ENCODE assay signal across 8 mouse cellular contexts in genomic region chr9:74974758-74975157, GRCm38 (mm10). TPM values are rescaled to one million over a fixed set of nuclear protein-coding genes. Genes with fewer than 3 reads are reported as not detected.
DNase-seq lines count a peak whose midpoint lies in the region; ATAC-seq and TF ChIP-seq lines count a peak whose summit lies in the region.

No protein-coding gene starts in this region.

- TF ChIP-seq CTCF in kidney, adult 2 months (conservative IDR thresholded peaks at IDR 0.05; ENCODE audit: insufficient read depth, insufficient read length, low read depth, low read length): no peak
- no peak for TF ChIP-seq CTCF in brain, embryonic 14.5 days (IDR thresholded peaks at IDR 0.05; ENCODE audit: borderline replicate concordance, extremely low read depth, insufficient read depth, insufficient read length)
- no peak for TF ChIP-seq CTCF in stomach, postnatal 0 days (IDR thresholded peaks at IDR 0.05; ENCODE audit: low read depth)

- H3K27me3 ChIP-seq in kidney, adult 2 months (replicated peaks; ENCODE audit: control insufficient read depth, insufficient read depth, low read length): no peaks in the 10 kb centered on the region
- no peaks in the 10 kb centered on the region for H3K27me3 ChIP-seq in forebrain, embryonic 16.5 days (replicated peaks; ENCODE audit: control insufficient read depth, insufficient read depth, low read length)
- H3K27me3 ChIP-seq in hindbrain, embryonic 16.5 days (replicated peaks; ENCODE audit: control insufficient read depth, insufficient read depth, low read length): no peaks in the 10 kb centered on the region
- H3K27me3 ChIP-seq in stomach, postnatal 0 days (ENCODE audit: control insufficient read depth, insufficient read depth, low read length): no peaks in the 10 kb centered on the region

- TF ChIP-seq EP300 in stomach, postnatal 0 days (optimal IDR thresholded peaks at IDR 0.05): no peak

- no peak for TF ChIP-seq POLR2A in kidney, adult 2 months (IDR thresholded peaks at IDR 0.05; ENCODE audit: low read depth, low read length)
- no peak for TF ChIP-seq POLR2A in brain, embryonic 14.5 days (IDR thresholded peaks at IDR 0.05; ENCODE audit: borderline replicate concordance, extremely low read depth, insufficient read depth, insufficient read length, poor library complexity, severe bottlenecking)

- no peaks in the 10 kb centered on the region for H3K36me3 ChIP-seq in kidney, adult 2 months (ENCODE audit: control insufficient read depth, insufficient read depth, low read length)
- no peaks in the 10 kb centered on the region for H3K36me3 ChIP-seq in forebrain, embryonic 16.5 days (ENCODE audit: control insufficient read depth, insufficient read depth)
- H3K36me3 ChIP-seq in hindbrain, embryonic 16.5 days (ENCODE audit: control insufficient read depth, insufficient read depth, low read length): no peaks in the 10 kb centered on the region
- no peaks in the 10 kb centered on the region for H3K36me3 ChIP-seq in stomach, postnatal 0 days (ENCODE audit: control insufficient read depth, insufficient read depth, low read length)

- peak overlapping the region; percentile 29 for H3K4me2 ChIP-seq in forebrain, embryonic 16.5 days (ENCODE audit: low read length)
- H3K4me2 ChIP-seq in hindbrain, embryonic 16.5 days (ENCODE audit: low read length): peak overlapping the region; percentile 53
- H3K4me2 ChIP-seq in stomach, postnatal 0 days (replicated peaks; ENCODE audit: low read depth): peak overlapping the region; percentile 29; the same call in 1 of the 2 replicates

- H3K4me3 ChIP-seq in kidney, adult 2 months (ENCODE audit: insufficient read depth, low read depth, low read length): no peak overlapping the region
- no peak overlapping the region for H3K4me3 ChIP-seq in forebrain, embryonic 16.5 days (replicated peaks; ENCODE audit: low read length)
- H3K4me3 ChIP-seq in hindbrain, embryonic 16.5 days (ENCODE audit: low read length): no peak overlapping the region
- H3K4me3 ChIP-seq in stomach, postnatal 0 days (ENCODE audit: low read depth, low read length): no peak overlapping the region

- no peaks in the 10 kb centered on the region for H3K9me3 ChIP-seq in forebrain, embryonic 16.5 days (ENCODE audit: control insufficient read depth, low read length)
- H3K9me3 ChIP-seq in hindbrain, embryonic 16.5 days (ENCODE audit: control insufficient read depth, low read length): no peaks in the 10 kb centered on the region
- H3K9me3 ChIP-seq in stomach, postnatal 0 days (ENCODE audit: control insufficient read depth, low read length): no peaks in the 10 kb centered on the region

- peaks cover 33% of the 10 kb centered on the region for H3K4me1 ChIP-seq in kidney, adult 2 months (ENCODE audit: control insufficient read depth, insufficient read depth, low read length)
- peaks cover 32% of the 10 kb centered on the region for H3K4me1 ChIP-seq in forebrain, embryonic 16.5 days (replicated peaks; ENCODE audit: control insufficient read depth, insufficient read depth, low read length)
- H3K4me1 ChIP-seq in hindbrain, embryonic 16.5 days (ENCODE audit: control insufficient read depth, insufficient read depth, low read depth, low read length): peaks cover 30% of the 10 kb centered on the region
- peaks cover 9% of the 10 kb centered on the region; the same call in 1 of the 2 replicates for H3K4me1 ChIP-seq in stomach, postnatal 0 days (replicated peaks; ENCODE audit: control insufficient read depth, insufficient read depth)

- H3K27ac ChIP-seq in kidney, adult 2 months (ENCODE audit: insufficient read depth, low read depth, low read length): peak overlapping the region; percentile 93
- peak overlapping the region; percentile 99; the same call in 1 of the 2 replicates for H3K27ac ChIP-seq in forebrain, embryonic 16.5 days (ENCODE audit: low read length)
- peak overlapping the region; percentile 95 for H3K27ac ChIP-seq in hindbrain, embryonic 16.5 days (ENCODE audit: low read depth, low read length)
- peak overlapping the region; percentile 88 for H3K27ac ChIP-seq in stomach, postnatal 0 days (replicated peaks)

- H3K9ac ChIP-seq in forebrain, embryonic 16.5 days (replicated peaks; ENCODE audit: low read depth, low read length): peak overlapping the region; percentile 39
- peak overlapping the region; percentile 50 for H3K9ac ChIP-seq in hindbrain, embryonic 16.5 days (ENCODE audit: low read depth, low read length)
- H3K9ac ChIP-seq in stomach, postnatal 0 days (ENCODE audit: low read length): peak overlapping the region; percentile 18; the same call in 1 of the 2 replicates

- no peak for DNase-seq in kidney, adult 2 months
- no peak for DNase-seq in kidney, adult 18-20 months
- peak; percentile 87 for DNase-seq in brain, embryonic 14.5 days (ENCODE audit: low read depth)
- DNase-seq in lung, postnatal 14 days: peak; percentile 38
- DNase-seq in stomach, postnatal 0 days (ENCODE audit: low spot score): peak; percentile 42
- DNase-seq in urinary bladder, adult 2 months (ENCODE audit: low spot score): no peak

- ATAC-seq in forebrain, embryonic 16.5 days: no peak
- ATAC-seq in hindbrain, embryonic 16.5 days: no peak
- ATAC-seq in stomach, postnatal 0 days (ENCODE audit: low FRiP score, low TSS enrichment): no peak

- 19% methylated on average over 11 of the region's 11 CpGs for WGBS in kidney, adult 2 months
- WGBS in forebrain, embryonic 16.5 days: 2% methylated on average over 11 of the region's 11 CpGs
- under 1% methylated on average over 11 of the region's 11 CpGs for WGBS in hindbrain, embryonic 16.5 days
- 14% methylated on average over 11 of the region's 11 CpGs for WGBS in stomach, postnatal 0 days

RNA-seq across cellular contexts. Expression of gene Fam214a, which starts 22.1 kb away (rescaled TPM):
- polyA plus RNA-seq in kidney, adult 2 months (2012; rRNA removed): 12.1 and 12.8 TPM in 2 replicates
- polyA plus RNA-seq in brain, embryonic 14.5 days (2012; rRNA removed): 21.5 and 25.4 TPM in 2 replicates
- polyA plus RNA-seq in forebrain, embryonic 16.5 days (2015; fragmentation: Nextera tagmentation; extraction: Ambion mirVana): 30.1 and 32.0 TPM in 2 replicates
- polyA plus RNA-seq in hindbrain, embryonic 16.5 days (2015; fragmentation: Nextera tagmentation; extraction: Ambion mirVana): 20.5 and 22.3 TPM in 2 replicates
- 10.7 and 13.1 TPM in 2 replicates for polyA plus RNA-seq in stomach, postnatal 0 days (2015; fragmentation: Nextera tagmentation; extraction: Ambion mirVana)
- polyA plus RNA-seq in urinary bladder, adult 2 months (2012; rRNA removed): 19.4 and 25.6 TPM in 2 replicates

Comparison
In these comparisons a context has a peak if more than half of its experiments do, and no peak if none do; other contexts are left out.
1. DNase-seq: peak in brain, embryonic 14.5 days (single experiment), lung, postnatal 14 days (single experiment) and stomach, postnatal 0 days (single experiment); none in kidney, adult 2 months (single experiment), kidney, adult 18-20 months (single experiment) and urinary bladder, adult 2 months (single experiment).
2. Peak in every context shown above with its lines, with median percentiles within 50 percentile points of each other: H3K27ac ChIP-seq, H3K4me2 ChIP-seq and H3K9ac ChIP-seq.